Mouse (Mus musculus) lung, postnatal 0 days (tissue): ENCODE data around the gene Amotl2. TPM values are rescaled to one million over a fixed set of nuclear protein-coding genes. Genes with fewer than 3 reads are reported as not detected.

Experiments used
- ATAC-seq: fragments of 200-750 bp; cut with Nextera tagmentation; 2 replicates; pipeline ENCODE4 v1.8.0; 2017; ENCODE audit warnings: moderate library complexity
- DNase-seq: peaks from one replicate; pipeline ENCODE4 v3.0.0-alpha.2; 2016; ENCODE audit warnings: low spot score
- H3K27ac ChIP-seq: fragments of 300-500 bp; sonication (generic); 2 replicates; pipeline ENCODE4 v1.5.1; 2014; ENCODE audit warnings: antibody characterized with exemption, mild to moderate bottlenecking, low read length, mixed read lengths
- H3K27me3 ChIP-seq: fragments of 300-500 bp; sonication (generic); replicated peaks from 2 replicates; pipeline ENCODE4 v1.6.1; 2014; ENCODE audit warnings: low read length, mixed read lengths; ENCODE audit not compliant: insufficient read depth
- H3K36me3 ChIP-seq: fragments of 300-500 bp; sonication (generic); 2 replicates; pipeline ENCODE4 v1.6.1; 2014; ENCODE audit warnings: low read length, mixed read lengths; ENCODE audit not compliant: insufficient read depth
- H3K4me1 ChIP-seq: fragments of 300-500 bp; sonication (generic); 2 replicates; pipeline ENCODE4 v1.6.1; 2014; ENCODE audit warnings: antibody characterized with exemption, low read depth, low read length, mixed read lengths; ENCODE audit not compliant: insufficient read depth
- H3K4me2 ChIP-seq: fragments of 300-500 bp; sonication (generic); replicated peaks from 2 replicates; pipeline ENCODE4 v1.6.1; 2014; ENCODE audit warnings: low read depth, mild to moderate bottlenecking, low read length, moderate library complexity, mixed read lengths
- H3K4me3 ChIP-seq: fragments of 300-500 bp; sonication (generic); 2 replicates; pipeline ENCODE4 v1.5.1; 2014; ENCODE audit warnings: low read depth, low read length
- H3K9ac ChIP-seq: fragments of 300-500 bp; sonication (generic); replicated peaks from 2 replicates; pipeline ENCODE4 v1.6.1; 2014; ENCODE audit warnings: low read depth, mild to moderate bottlenecking
- H3K9me3 ChIP-seq: fragments of 300-500 bp; sonication (generic); 2 replicates; pipeline ENCODE4 v1.6.1; 2016; ENCODE audit warnings: low read length, mixed read lengths
- CTCF ChIP-seq: IDR thresholded peaks from 2 replicates; pipeline ENCODE4 v1.5.1; 2016; ENCODE audit warnings: antibody characterized with exemption, mild to moderate bottlenecking
- EP300 ChIP-seq: IDR thresholded peaks from 2 replicates; pipeline ENCODE4 v1.6.1; 2016; ENCODE audit warnings: antibody characterized with exemption, mild to moderate bottlenecking, control low read depth
- WGBS: fragments of 180-500 bp; shearing (Covaris S2); extraction: QIAGEN DNeasy Blood & Tissue Kit; methylation state at CpG from one replicate; pipeline ENCODE4 v1.1.7; 2014; 5-methylcytosine and 5-hydroxymethylcytosine counted together
- polyA plus RNA-seq: library from polyadenylated mRNA; unstranded; fragments of >200 nt; fragmentation: Nextera tagmentation; extraction: Ambion mirVana; gene quantifications from 2 replicates; pipeline ENCODE4 v1.2.1, GENCODE M21; 2015

Amotl2 gene
- polyA plus RNA-seq, 1 experiment from 2014 or later = 50.3 TPM

- Histone ChIP-seq H3K4me3 (peak overlapping the region; percentile 92), H3K9ac (peak overlapping the region; percentile 100), H3K9me3 (no peaks in the 10 kb centered on the region), H3K27me3 (no peaks in the 10 kb centered on the region), H3K4me2 (peak overlapping the region; percentile 72), H3K36me3 (peaks cover 24% of the 10 kb centered on the region; the same call in 1 of the 2 replicates), H3K27ac (peak overlapping the region; percentile 100), H3K4me1 (peaks cover 35% of the 10 kb centered on the region)
- DNase-seq = peak; percentile 97
- ATAC-seq = peak; percentile 62
- under 1% methylated on average over 52 of the region's 52 CpGs for WGBS
- peak; percentile 79 for TF ChIP-seq EP300
- no peak for TF ChIP-seq CTCF
These were observed 1.6 kb downstream of the Amotl2 start for GRCm38 (mm10) chr9:102717886-102718643.

DNA sequence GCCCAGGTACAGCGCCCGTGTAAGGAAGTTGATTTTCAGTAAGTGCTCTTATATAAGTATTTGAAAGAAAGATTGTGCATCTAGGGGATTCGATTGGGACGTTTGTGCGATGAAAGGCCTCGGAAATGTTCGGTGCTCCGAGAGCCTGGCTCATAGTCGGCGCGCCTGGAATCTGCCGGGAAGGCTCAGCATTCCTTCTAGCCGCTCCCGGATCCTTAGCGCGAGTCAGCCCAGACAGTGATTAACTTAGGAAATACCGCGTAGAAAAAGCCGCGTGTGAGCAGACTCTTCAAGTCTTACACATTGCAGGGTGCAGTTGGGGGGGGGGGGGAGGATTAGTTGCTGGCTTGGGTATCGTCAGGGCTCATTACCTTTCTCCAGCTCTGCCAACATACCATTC, 2.2 kb downstream of the Amotl2 start:
- Histone ChIP-seq H3K27me3 (no peaks in the 10 kb centered on the region), H3K4me2 (peak overlapping the region; percentile 72), H3K4me1 (peaks cover 35% of the 10 kb centered on the region), H3K4me3 (peak overlapping the region; percentile 92), H3K36me3 (peaks cover 30% of the 10 kb centered on the region; the same call in 1 of the 2 replicates), H3K27ac (peak overlapping the region; percentile 100), H3K9me3 (no peaks in the 10 kb centered on the region), H3K9ac (peak overlapping the region; percentile 100)
- 2% methylated on average over 21 of the region's 21 CpGs for WGBS
- TF ChIP-seq EP300 (no peak), CTCF (no peak)
- peak; percentile 3; the same call in 1 of the 2 replicates for ATAC-seq
- peak; percentile 77 for DNase-seq

DNA sequence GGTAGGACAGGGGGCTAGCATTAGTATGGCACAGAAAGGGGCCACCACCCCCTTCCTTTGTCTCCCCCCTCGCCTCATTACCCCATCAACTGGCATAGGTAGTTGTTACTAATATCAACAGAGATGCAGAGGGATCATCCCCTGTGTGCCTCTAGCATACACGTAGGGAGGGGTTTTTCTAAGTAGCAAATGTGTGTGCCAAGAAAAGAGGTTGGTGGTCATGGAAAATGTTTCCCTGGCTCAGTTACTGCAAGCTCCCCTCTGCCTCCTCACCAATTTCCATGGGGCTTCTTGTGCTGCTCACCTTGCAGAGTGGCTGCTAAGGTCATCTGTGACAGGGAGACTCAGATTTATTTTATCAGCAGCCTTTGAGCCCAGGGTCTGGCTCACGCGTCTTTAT, 2.6 kb downstream of the Amotl2 start:
- H3K4me3 ChIP-seq = peak overlapping the region; percentile 92
- TF ChIP-seq EP300 = no peak
- no peak for TF ChIP-seq CTCF
- H3K9me3 ChIP-seq = no peaks in the 10 kb centered on the region
- DNase-seq (no peak), ATAC-seq (no peak)
- H3K4me2 ChIP-seq = peak overlapping the region; percentile 72
- H3K9ac ChIP-seq = peak overlapping the region; percentile 100
- H3K27ac ChIP-seq = peak overlapping the region; percentile 100
- 4% methylated on average over 4 of the region's 4 CpGs for WGBS
- H3K27me3 ChIP-seq = no peaks in the 10 kb centered on the region
- H3K36me3 ChIP-seq = peaks cover 34% of the 10 kb centered on the region; the same call in 1 of the 2 replicates
- H3K4me1 ChIP-seq = peaks cover 38% of the 10 kb centered on the region; the same call in 1 of the 2 replicates

DNA sequence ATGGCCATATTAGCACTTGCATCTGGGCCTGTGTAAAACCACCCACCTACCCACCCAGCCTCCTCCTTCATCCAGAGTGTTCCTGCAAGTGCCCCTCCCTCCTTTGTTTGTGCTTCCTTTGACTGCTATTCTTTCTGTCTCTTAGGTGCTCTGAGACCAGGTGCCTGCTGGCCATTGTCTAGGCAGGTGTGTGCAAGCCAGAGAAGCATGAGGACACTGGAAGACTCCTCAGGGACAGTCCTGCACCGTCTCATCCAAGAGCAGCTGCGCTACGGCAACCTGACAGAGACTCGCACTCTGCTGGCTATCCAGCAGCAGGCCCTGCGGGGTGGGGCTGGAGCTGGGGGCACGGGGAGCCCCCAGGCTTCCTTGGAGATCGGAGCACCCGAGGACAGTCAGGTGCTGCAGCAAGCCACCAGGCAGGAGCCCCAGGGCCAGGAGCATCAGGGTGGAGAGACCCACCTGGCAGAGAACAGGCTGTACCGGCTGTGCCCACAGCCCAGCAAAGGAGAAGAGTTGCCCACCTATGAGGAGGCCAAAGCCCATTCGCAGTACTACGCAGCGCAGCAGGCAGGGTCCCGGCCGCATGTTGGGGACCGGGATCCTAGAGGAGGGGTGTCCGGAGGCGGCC, 3.6 kb downstream of the Amotl2 start:
- Histone ChIP-seq H3K4me1 (peaks cover 40% of the 10 kb centered on the region; the same call in 1 of the 2 replicates), H3K4me2 (peak overlapping the region; percentile 72), H3K27me3 (no peaks in the 10 kb centered on the region), H3K9ac (peak overlapping the region; percentile 100), H3K27ac (peak overlapping the region; percentile 27), H3K9me3 (no peaks in the 10 kb centered on the region), H3K36me3 (peaks cover 44% of the 10 kb centered on the region), H3K4me3 (peak overlapping the region; percentile 92)
- no peak for DNase-seq
- no peak for ATAC-seq
- no peak for TF ChIP-seq EP300
- TF ChIP-seq CTCF = no peak
- WGBS = 27% methylated on average over 16 of the region's 17 CpGs

- 35% methylated on average over 18 of the region's 18 CpGs for WGBS
- H3K27me3 ChIP-seq = no peaks in the 10 kb centered on the region
- no peak for ATAC-seq
- H3K27ac ChIP-seq = peak overlapping the region; percentile 27; the same call in 1 of the 2 replicates
- H3K9ac ChIP-seq = peak overlapping the region; percentile 100
- H3K4me1 ChIP-seq = peaks cover 38% of the 10 kb centered on the region; the same call in 1 of the 2 replicates
- no peak for DNase-seq
- H3K4me3 ChIP-seq = peak overlapping the region; percentile 92
- peaks cover 50% of the 10 kb centered on the region for H3K36me3 ChIP-seq
- peak overlapping the region; percentile 72 for H3K4me2 ChIP-seq
- H3K9me3 ChIP-seq = no peaks in the 10 kb centered on the region
- TF ChIP-seq EP300 (no peak), CTCF (no peak)
These were observed 4.2 kb downstream of the Amotl2 start for GRCm38 (mm10) chr9:102720567-102721167.

DNA sequence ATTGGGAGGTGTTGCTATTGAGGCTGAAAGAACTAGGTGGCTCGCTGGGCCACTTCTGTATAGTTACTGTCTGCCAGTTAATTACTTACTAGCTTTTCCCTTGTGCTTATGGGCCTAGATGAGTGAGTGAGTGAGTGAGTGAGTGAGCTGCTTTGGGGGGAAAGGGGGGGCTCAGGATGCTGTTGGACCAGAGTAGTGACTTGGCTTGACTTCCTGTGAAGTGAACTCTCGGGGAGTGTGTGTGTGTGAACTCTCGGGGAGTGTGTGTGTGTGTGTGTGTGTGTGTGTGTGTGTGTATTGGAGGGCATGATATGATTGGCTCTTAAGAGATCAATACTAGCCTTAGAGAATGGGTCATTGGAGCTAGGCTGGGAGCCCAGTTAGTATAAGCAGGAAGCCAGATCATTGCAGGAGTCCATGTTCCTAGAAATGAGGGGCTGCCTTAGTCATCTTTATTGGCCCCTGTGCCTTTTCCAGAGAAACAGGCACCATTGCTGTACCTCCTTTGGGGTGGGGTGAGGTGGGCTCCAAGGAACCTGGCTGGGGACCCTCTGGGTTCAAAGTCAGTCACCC, 5.0 kb downstream of the Amotl2 start:
- Histone ChIP-seq H3K4me2 (peak overlapping the region; percentile 72), H3K9me3 (no peaks in the 10 kb centered on the region), H3K4me1 (peaks cover 38% of the 10 kb centered on the region; the same call in 1 of the 2 replicates), H3K27ac (peak overlapping the region; percentile 4; the same call in 1 of the 2 replicates), H3K9ac (peak overlapping the region; percentile 100; the same call in 1 of the 2 replicates), H3K4me3 (peak overlapping the region; percentile 92), H3K36me3 (peaks cover 50% of the 10 kb centered on the region), H3K27me3 (no peaks in the 10 kb centered on the region)
- ATAC-seq (no peak), DNase-seq (peak; percentile 38)
- 8% methylated on average over 3 of the region's 3 CpGs for WGBS
- no peak for TF ChIP-seq EP300
- TF ChIP-seq CTCF = no peak
